Mouse (Mus musculus) CH12.LX (cell line): ENCODE measurements around the gene Adamts7. TPM values are rescaled to one million over a fixed set of nuclear protein-coding genes. Genes with fewer than 3 reads are reported as not detected.
A peak's percentile ranks its signal among the peaks of the same experiment; 100 is the strongest.

ENCODE experiments used
- DNase-seq: peaks from one replicate; pipeline ENCODE4 v3.0.0-alpha.2; 2013; ENCODE audit errors: extremely low read depth
- H3K27ac ChIP-seq: 2 replicates; pipeline ENCODE4 v1.5.1; 2012; ENCODE audit warnings: low read depth, mild to moderate bottlenecking, control low read depth, moderate library complexity; ENCODE audit not compliant: insufficient read depth
- H3K27me3 ChIP-seq: replicated peaks from 2 replicates; pipeline ENCODE3; 2012; ENCODE audit warnings: inconsistent platforms
- H3K36me3 ChIP-seq, 2 experiments: replicated peaks in 1 of 2; 2 replicates each; pipeline versions ENCODE3 to v1.6.1; 2012; ENCODE audit warnings: inconsistent platforms in 1 of 2, low read length in 1 of 2, mild to moderate bottlenecking in 1 of 2, mixed read lengths in 1 of 2, moderate library complexity in 1 of 2; ENCODE audit not compliant: control insufficient read depth in 1 of 2, insufficient read depth in 1 of 2
- H3K4me1 ChIP-seq, 2 experiments: 2 replicates each; pipeline ENCODE4 v1.6.1; 2012; ENCODE audit warnings: inconsistent platforms in 1 of 2, moderate library complexity in 1 of 2; ENCODE audit not compliant: insufficient read depth in 2 of 2, control insufficient read depth in 1 of 2
- H3K4me2 ChIP-seq: 2 replicates; pipeline ENCODE4 v1.6.1; 2012; ENCODE audit warnings: low read depth, mild to moderate bottlenecking, control low read depth; ENCODE audit not compliant: poor library complexity, insufficient read depth, severe bottlenecking
- H3K4me3 ChIP-seq, 3 experiments: fragments of 150-350 bp in 1 of 3; sonication (generic) in 1 of 3; replicated peaks in 1 of 3; 2 replicates each; pipeline versions ENCODE3 to v1.5.1; 2011 to 2012; ENCODE audit warnings: low read depth in 2 of 3, low read length in 2 of 3, mild to moderate bottlenecking in 2 of 3, moderate library complexity in 2 of 3, control low read depth in 1 of 3, improper control_type of control experiment in 1 of 3, inconsistent platforms in 1 of 3, mixed read lengths in 1 of 3; ENCODE audit not compliant: poor library complexity in 1 of 3
- H3K79me2 ChIP-seq: replicated peaks from 2 replicates; pipeline ENCODE4 v1.6.1; 2012; ENCODE audit warnings: mild to moderate bottlenecking, moderate library complexity; ENCODE audit not compliant: control insufficient read depth, poor library complexity, insufficient read depth, severe bottlenecking; ENCODE audit errors: extremely low read depth
- H3K9ac ChIP-seq: 2 replicates; pipeline ENCODE4 v1.6.1; 2012; ENCODE audit warnings: low read depth, mild to moderate bottlenecking, control low read depth, moderate library complexity; ENCODE audit not compliant: insufficient read depth
- H3K9me3 ChIP-seq: replicated peaks from 2 replicates; pipeline ENCODE3; 2012; ENCODE audit warnings: low read length, inconsistent platforms, mixed read lengths
- CHD1 ChIP-seq: IDR thresholded peaks from 2 replicates; pipeline ENCODE4 v1.6.1; 2012; ENCODE audit warnings: low read depth, low read length, improper control_type of control experiment, inconsistent platforms
- CHD2 ChIP-seq: IDR thresholded peaks from 2 replicates; pipeline ENCODE4 v1.6.1; 2011; ENCODE audit warnings: low read length, improper control_type of control experiment
- CTCF ChIP-seq, 2 experiments: IDR thresholded peaks in 1 of 2; conservative IDR thresholded peaks in 1 of 2; 2 replicates each; pipeline ENCODE4 v1.5.1; 2011 to 2012; ENCODE audit warnings: low read depth in 2 of 2, low read length in 2 of 2, improper control_type of control experiment in 1 of 2, inconsistent platforms in 1 of 2, mild to moderate bottlenecking in 1 of 2, moderate library complexity in 1 of 2
- EP300 ChIP-seq: IDR thresholded peaks from 2 replicates; pipeline ENCODE4 v1.6.1; 2011; ENCODE audit warnings: low read length, improper control_type of control experiment
- IRF4 ChIP-seq: IDR thresholded peaks from 2 replicates; pipeline ENCODE4 v1.6.1; 2014; ENCODE audit warnings: low read depth, mild to moderate bottlenecking, inconsistent platforms, low read length, improper control_type of control experiment
- JUN ChIP-seq: IDR thresholded peaks from 2 replicates; pipeline ENCODE4 v1.6.1; 2011; ENCODE audit warnings: low read depth, mild to moderate bottlenecking, low read length, improper control_type of control experiment, moderate library complexity; ENCODE audit not compliant: insufficient read depth
- JUND ChIP-seq: conservative IDR thresholded peaks from 2 replicates; pipeline ENCODE4 v1.6.1; 2011; ENCODE audit warnings: low read depth, low read length, improper control_type of control experiment
- KAT2A ChIP-seq: IDR thresholded peaks from 2 replicates; pipeline ENCODE4 v1.6.1; 2012; ENCODE audit warnings: low read length, improper control_type of control experiment, inconsistent platforms; ENCODE audit not compliant: insufficient replicate concordance
- MAZ ChIP-seq: IDR thresholded peaks from 2 replicates; pipeline ENCODE4 v1.6.1; 2012; ENCODE audit warnings: low read depth, mild to moderate bottlenecking, inconsistent platforms, low read length, improper control_type of control experiment, moderate library complexity
- MXI1 ChIP-seq: IDR thresholded peaks from 2 replicates; pipeline ENCODE4 v1.6.1; 2011; ENCODE audit warnings: mild to moderate bottlenecking, low read depth, low read length, improper control_type of control experiment
- MYC ChIP-seq: IDR thresholded peaks from 2 replicates; pipeline ENCODE4 v1.6.1; 2011; ENCODE audit warnings: low read depth, mild to moderate bottlenecking, improper control_type of control experiment, low read length
- NELFE ChIP-seq: IDR thresholded peaks from 2 replicates; pipeline ENCODE4 v1.6.1; 2011; ENCODE audit warnings: low read depth, low read length, improper control_type of control experiment
- NRF1 ChIP-seq: IDR thresholded peaks from 2 replicates; pipeline ENCODE4 v1.6.1; 2014; ENCODE audit warnings: low read depth, mild to moderate bottlenecking, inconsistent platforms, low read length, improper control_type of control experiment, moderate library complexity
- PAX5 ChIP-seq: IDR thresholded peaks from 2 replicates; pipeline ENCODE4 v1.6.1; 2012; ENCODE audit warnings: low read length, inconsistent platforms, mixed read lengths
- RAD21 ChIP-seq: IDR thresholded peaks from 2 replicates; pipeline ENCODE4 v1.6.1; 2011; ENCODE audit warnings: low read depth, mild to moderate bottlenecking, low read length, improper control_type of control experiment, moderate library complexity
- RCOR1 ChIP-seq: conservative IDR thresholded peaks from 2 replicates; pipeline ENCODE4 v1.6.1; 2012; ENCODE audit warnings: low read depth, mild to moderate bottlenecking, inconsistent platforms, low read length, improper control_type of control experiment
- SIN3A ChIP-seq: IDR thresholded peaks from 2 replicates; pipeline ENCODE4 v1.6.1; 2012; ENCODE audit warnings: low read length, improper control_type of control experiment, inconsistent platforms
- SMC3 ChIP-seq: IDR thresholded peaks from 2 replicates; pipeline ENCODE4 v1.6.1; 2011; ENCODE audit warnings: low read depth, low read length, improper control_type of control experiment
- TCF12 ChIP-seq: IDR thresholded peaks from 2 replicates; pipeline ENCODE4 v1.6.1; 2014; ENCODE audit warnings: low read depth, mild to moderate bottlenecking, inconsistent platforms, low read length, improper control_type of control experiment
- USF1 ChIP-seq: IDR thresholded peaks from 2 replicates; pipeline ENCODE4 v1.6.1; 2014; ENCODE audit warnings: low read depth, mild to moderate bottlenecking, inconsistent platforms, low read length, improper control_type of control experiment
- ZC3H11A ChIP-seq: IDR thresholded peaks from 2 replicates; pipeline ENCODE4 v1.6.1; 2012; ENCODE audit warnings: low read depth, mild to moderate bottlenecking, inconsistent platforms, low read length, improper control_type of control experiment
- ZKSCAN1 ChIP-seq: IDR thresholded peaks from 2 replicates; pipeline ENCODE4 v1.6.1; 2012; ENCODE audit warnings: low read depth, inconsistent platforms, low read length, improper control_type of control experiment, borderline replicate concordance
- ZNF384 ChIP-seq: IDR thresholded peaks from 2 replicates; pipeline ENCODE4 v1.6.1; 2012; ENCODE audit warnings: low read depth, low read length, improper control_type of control experiment, inconsistent platforms
- dilution Hi-C: fragments of 300-500 bp; cut with MboI; formaldehyde crosslinking; loops from 2 replicates; pipeline ENCODE4 v1.14.3; 2020; ENCODE audit warnings: low sequenced_read_pairs; ENCODE audit not compliant: extremely low pct_unique_long_range_greater_than_20kb, extremely low pct_ligation_motif_present
- in situ Hi-C: fragments of 300-500 bp; cut with MboI; formaldehyde crosslinking; loops from 3 replicates; pipeline ENCODE4 v1.14.3; 2019; ENCODE audit warnings: low sequenced_read_pairs, low pct_ligation_motif_present, low pct_unique_long_range_greater_than_20kb, mixed read lengths
- polyA plus RNA-seq: library from polyadenylated mRNA; unstranded; fragments of >175 nt; gene quantifications from 2 replicates; pipeline ENCODE4 v1.2.1, GENCODE M21; 2012; ENCODE audit warnings: low read depth; ENCODE audit not compliant: insufficient read length
- total RNA-seq, 2 experiments: library from RNA; depleted of rRNA; stranded (reverse); fragments of 300-350 nt in 1 of 2; fragments of >200 nt in 1 of 2; gene quantifications; 2 replicates each; pipeline ENCODE4 v1.2.3; 2012 to 2014

The Adamts7 gene
- total and polyA plus RNA-seq, 3 experiments = 4.7 to 15.7 (median 9.2) TPM

DNA sequence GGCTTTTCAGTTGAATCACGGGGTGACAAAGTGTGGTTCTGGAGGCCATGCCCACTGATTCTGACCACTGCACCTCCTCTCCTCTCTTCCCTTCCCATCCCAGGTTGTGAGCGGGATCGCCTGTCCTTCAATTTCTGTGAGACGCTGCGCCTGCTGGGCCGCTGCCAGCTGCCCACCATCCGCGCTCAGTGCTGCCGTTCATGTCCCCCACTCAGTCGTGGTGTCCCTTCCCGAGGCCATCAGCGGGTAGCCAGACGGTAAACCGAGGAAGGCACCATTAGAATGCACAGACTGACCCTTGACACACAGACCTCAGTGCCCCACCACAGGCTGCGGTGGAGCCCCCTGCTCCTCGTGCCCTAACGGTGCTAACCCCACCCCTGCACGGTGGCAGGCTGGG lies 36.7 kb downstream of the Adamts7 start:
- no peak overlapping the region for H3K4me2 ChIP-seq
- H3K27me3 ChIP-seq = no peaks in the 10 kb centered on the region
- in situ Hi-C loops (loop anchor here (5.0 to 25.0 kb wide), 3 partner anchors 87 to 463 kb away; partner anchors contain the start of gene Morf4l1), dilution Hi-C loops (no loop called here)
- H3K79me2 ChIP-seq = no peaks in the 10 kb centered on the region
- no peak for DNase-seq
- no peak overlapping the region for H3K9ac ChIP-seq
- H3K9me3 ChIP-seq = no peaks in the 10 kb centered on the region
- peak overlapping the region; percentile 6; the same call in 1 of the 2 replicates for H3K27ac ChIP-seq
- H3K4me3 ChIP-seq = peak overlapping the region in 1 of 3 experiments; percentile 25
- H3K36me3 ChIP-seq = peaks cover 5 to 50% of the 10 kb centered on the region in 2 experiments
- peaks cover 70 to 98% of the 10 kb centered on the region in 2 experiments for H3K4me1 ChIP-seq
- TF ChIP-seq SIN3A (no peak), NELFE (no peak), ZNF384 (no peak), TCF12 (no peak), KAT2A (no peak), NRF1 (no peak), EP300 (no peak), PAX5 (no peak), CHD2 (no peak), JUN (no peak), SMC3 (no peak), RCOR1 (no peak), ZC3H11A (no peak), MXI1 (no peak), JUND (no peak), ZKSCAN1 (no peak), MAZ (no peak), USF1 (no peak), CHD1 (no peak), CTCF (conservative IDR thresholded peaks at IDR 0.05 in 1 of 2, IDR thresholded peaks at IDR 0.05 in 1 of 2; ENCODE audit: low read depth in 2 of 2, low read length in 2 of 2) (no peak)

- peaks cover 2 to 41% of the 10 kb centered on the region in 2 experiments for H3K36me3 ChIP-seq
- DNase-seq = no peak
- peak overlapping the region; percentile 20; the same call in 1 of the 2 replicates for H3K9ac ChIP-seq
- in situ Hi-C loops = loop anchor here (10.0 to 25.0 kb wide), 2 partner anchors 204 to 462 kb away; no protein-coding TSS in a partner anchor
- peak overlapping the region in 1 of 3 experiments; percentile 17 for H3K4me3 ChIP-seq
- dilution Hi-C loops = no loop called here
- no peak for TF ChIP-seq KAT2A
- TF ChIP-seq IRF4 = no peak
- TF ChIP-seq RAD21 = no peak
- no peak for TF ChIP-seq MYC
- peak overlapping the region; percentile 90 for H3K27ac ChIP-seq
- H3K4me2 ChIP-seq = no peak overlapping the region
- no peaks in the 10 kb centered on the region for H3K79me2 ChIP-seq
- H3K27me3 ChIP-seq = no peaks in the 10 kb centered on the region
- H3K9me3 ChIP-seq = no peaks in the 10 kb centered on the region
- H3K4me1 ChIP-seq = peaks cover 73 to 98% of the 10 kb centered on the region in 2 experiments
These were observed 37.6 kb downstream of the Adamts7 start for GRCm38 (mm10) chr9:90200501-90200900.
